Mouse (Mus musculus): ENCODE results near the gene Efcab8. TPM values are rescaled to one million over a fixed set of nuclear protein-coding genes. Genes with fewer than 3 reads are reported as not detected.
"Not testable (repeated sequence)": the region's sequence is repeated elsewhere in the genome, so short reads cannot be mapped to it uniquely, and the experiment has no call there.

Efcab8 gene
- polyA plus RNA-seq, 1 experiment from 2014 or later: not detected

DNA sequence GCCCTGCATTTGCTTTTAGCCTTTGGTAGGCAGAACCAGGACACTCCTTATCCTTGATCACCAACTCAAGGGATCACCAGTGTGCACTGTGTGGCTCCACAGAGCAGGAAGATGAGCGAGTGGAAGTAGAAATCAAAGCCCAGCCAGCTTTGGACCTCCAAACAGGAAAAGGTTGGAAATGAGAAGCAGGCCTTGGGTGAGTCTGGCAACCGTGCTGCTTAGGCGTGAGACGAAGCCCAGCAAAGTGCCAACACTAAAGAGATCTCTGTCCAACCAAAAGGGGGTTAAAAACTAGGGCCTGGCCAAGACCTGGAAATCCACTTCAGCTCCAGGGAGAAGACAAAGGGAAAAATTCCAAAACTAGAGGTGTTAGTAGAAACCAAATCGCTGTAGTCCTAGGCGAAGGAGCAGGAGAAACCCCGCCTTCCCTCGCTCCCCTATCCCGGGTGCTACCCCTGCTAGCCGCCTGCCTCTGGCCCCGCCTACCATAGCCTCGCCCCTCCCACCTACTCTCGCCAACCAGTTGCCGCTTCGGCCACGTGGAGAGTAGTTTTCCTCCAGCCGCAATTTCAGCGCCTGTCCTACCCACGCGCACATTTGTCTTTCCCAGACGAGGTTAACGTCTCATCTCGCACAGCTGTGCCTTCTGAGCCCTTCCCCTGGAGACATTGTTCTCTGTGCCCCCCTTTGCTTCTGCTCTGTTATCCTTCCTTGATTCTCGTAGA lies 931 bp upstream of the Efcab8 start:
- H3K9me3 ChIP-seq: no peaks in the 10 kb centered on the region

DNA sequence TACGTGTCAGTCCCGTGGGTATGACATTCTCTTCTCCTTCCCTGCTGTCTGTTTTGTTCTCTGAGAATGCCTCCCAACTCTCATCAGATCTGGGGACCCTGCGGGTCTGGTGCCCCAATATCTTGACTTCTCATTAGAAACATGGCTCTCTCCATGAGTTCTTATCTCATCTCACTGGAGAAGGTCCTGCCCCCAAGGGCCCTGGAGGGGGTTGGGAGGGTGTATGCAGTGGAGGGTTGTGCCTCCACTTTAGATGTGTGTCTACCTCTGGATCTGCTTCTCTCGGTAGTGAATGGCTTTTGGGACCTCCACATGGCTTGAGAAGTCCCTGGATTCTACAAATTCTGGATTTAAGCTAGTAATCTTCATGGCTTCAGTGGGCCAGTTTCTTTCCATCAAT lies 1.4 kb downstream of the Efcab8 start:
- Histone ChIP-seq H3K4me2 (no peak overlapping the region), H3K4me1 (peaks cover 11% of the 10 kb centered on the region), H3K36me3 (no peaks in the 10 kb centered on the region), H3K4me3 (no peak overlapping the region), H3K9me3 (no peaks in the 10 kb centered on the region), H3K9ac (no peak overlapping the region), H3K27me3 (no peaks in the 10 kb centered on the region), H3K27ac (no peak overlapping the region)
- ATAC-seq (ENCODE audit: insufficient number of reproducible peaks, insufficient read depth, low FRiP score, low TSS enrichment, low read depth): no peak
- WGBS: 90% methylated on average over 4 of the region's 4 CpGs

More for the DNA sequence above, 931 bp upstream of the Efcab8 start:
- Histone ChIP-seq H3K4me1 (peaks cover 11% of the 10 kb centered on the region), H3K4me2 (peak overlapping the region; percentile 75), H3K27me3 (no peaks in the 10 kb centered on the region), H3K27ac (peak overlapping the region; percentile 34; the same call in 1 of the 2 replicates), H3K36me3 (peaks cover 8% of the 10 kb centered on the region), H3K4me3 (peak overlapping the region; percentile 39), H3K9ac (peak overlapping the region; percentile 65)
- WGBS: 12% methylated on average over 24 of the region's 24 CpGs
- peak; percentile 83 for ATAC-seq (ENCODE audit: insufficient number of reproducible peaks, insufficient read depth, low FRiP score, low TSS enrichment, low read depth)

DNA sequence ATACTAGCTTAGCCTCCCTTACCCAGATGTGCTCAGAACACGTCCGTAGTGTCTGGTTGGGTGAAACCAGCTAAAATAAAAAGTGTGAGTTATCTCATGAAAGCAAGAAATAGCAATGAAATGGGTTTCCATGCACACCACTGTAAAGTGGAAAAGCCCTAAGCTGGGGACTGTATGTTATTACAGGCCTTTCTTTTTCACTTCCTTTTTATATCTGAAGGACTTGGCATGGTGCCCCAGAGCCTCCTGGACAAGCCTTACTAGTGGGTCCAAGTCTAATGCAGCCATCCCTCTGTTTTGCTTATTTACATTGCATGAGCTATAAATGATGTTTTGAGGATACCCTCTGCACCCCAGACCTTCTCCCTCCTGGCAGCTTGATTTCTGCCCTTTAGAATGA lies 4.9 kb downstream of the Efcab8 start:
- H3K9ac ChIP-seq: no peak overlapping the region
- no peak overlapping the region for H3K27ac ChIP-seq
- no peaks in the 10 kb centered on the region for H3K4me1 ChIP-seq
- no peaks in the 10 kb centered on the region for H3K9me3 ChIP-seq
- no peak for ATAC-seq (ENCODE audit: insufficient number of reproducible peaks, insufficient read depth, low FRiP score, low TSS enrichment, low read depth)
- no peaks in the 10 kb centered on the region for H3K36me3 ChIP-seq
- WGBS: 84% methylated on average over 2 of the region's 2 CpGs
- H3K27me3 ChIP-seq: no peaks in the 10 kb centered on the region
- H3K4me2 ChIP-seq: no peak overlapping the region
- no peak overlapping the region for H3K4me3 ChIP-seq

DNA sequence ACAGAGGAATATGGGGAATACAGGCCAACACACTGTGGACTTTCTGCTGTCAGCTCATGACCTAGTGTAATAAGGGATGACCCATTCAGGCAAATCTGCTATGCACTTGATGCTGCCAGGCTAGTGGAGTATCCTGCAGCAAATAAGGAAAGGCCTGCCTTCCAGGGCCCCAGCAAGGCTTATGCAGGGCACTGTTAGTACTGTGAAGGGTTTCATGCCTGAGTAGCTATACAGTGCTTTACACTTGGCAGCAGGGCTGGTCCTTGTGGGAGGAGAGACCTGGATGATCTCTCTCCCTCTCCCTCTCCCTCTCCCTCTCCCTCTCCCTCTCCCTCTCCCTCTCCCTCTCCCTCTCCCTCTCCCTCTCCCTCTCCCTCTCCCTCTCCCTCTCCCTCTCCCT lies 13.6 kb downstream of the Efcab8 start:
- H3K4me2 ChIP-seq: no peak overlapping the region
- H3K36me3 ChIP-seq: no peaks in the 10 kb centered on the region
- no peaks in the 10 kb centered on the region for H3K4me1 ChIP-seq
- H3K9ac ChIP-seq: no peak overlapping the region
- H3K27ac ChIP-seq: no peak overlapping the region
- ATAC-seq (ENCODE audit: insufficient number of reproducible peaks, insufficient read depth, low FRiP score, low TSS enrichment, low read depth): no peak
- no peaks in the 10 kb centered on the region for H3K27me3 ChIP-seq
- H3K4me3 ChIP-seq: no peak overlapping the region
- H3K9me3 ChIP-seq: no peaks in the 10 kb centered on the region

DNA sequence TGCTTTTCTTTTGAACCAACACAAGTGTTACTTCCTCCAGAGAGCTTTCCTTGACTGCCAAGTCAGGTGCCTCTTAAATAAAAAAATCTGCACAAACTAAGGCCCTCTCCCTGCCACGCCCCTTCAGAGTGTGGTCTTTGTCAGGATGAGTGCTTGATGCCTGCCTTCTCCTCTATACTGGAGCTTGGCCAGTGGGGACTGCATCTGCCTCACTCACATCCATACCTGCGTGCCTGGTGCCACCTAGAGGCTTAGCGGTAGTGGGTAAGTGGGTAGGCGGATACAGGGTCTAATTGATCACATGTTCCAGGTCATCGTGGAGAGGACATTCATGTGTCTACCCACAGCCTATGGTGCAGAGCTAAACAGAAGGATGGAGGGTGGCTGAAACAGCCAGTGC lies 15.4 kb downstream of the Efcab8 start:
- H3K4me2 ChIP-seq: no peak overlapping the region
- no peaks in the 10 kb centered on the region for H3K27me3 ChIP-seq
- H3K9ac ChIP-seq: no peak overlapping the region
- no peak for ATAC-seq (ENCODE audit: insufficient number of reproducible peaks, insufficient read depth, low FRiP score, low TSS enrichment, low read depth)
- no peaks in the 10 kb centered on the region for H3K36me3 ChIP-seq
- no peak overlapping the region for H3K4me3 ChIP-seq
- no peaks in the 10 kb centered on the region for H3K9me3 ChIP-seq
- H3K4me1 ChIP-seq: no peaks in the 10 kb centered on the region
- no peak overlapping the region for H3K27ac ChIP-seq
- 53% methylated on average over 5 of the region's 5 CpGs for WGBS

DNA sequence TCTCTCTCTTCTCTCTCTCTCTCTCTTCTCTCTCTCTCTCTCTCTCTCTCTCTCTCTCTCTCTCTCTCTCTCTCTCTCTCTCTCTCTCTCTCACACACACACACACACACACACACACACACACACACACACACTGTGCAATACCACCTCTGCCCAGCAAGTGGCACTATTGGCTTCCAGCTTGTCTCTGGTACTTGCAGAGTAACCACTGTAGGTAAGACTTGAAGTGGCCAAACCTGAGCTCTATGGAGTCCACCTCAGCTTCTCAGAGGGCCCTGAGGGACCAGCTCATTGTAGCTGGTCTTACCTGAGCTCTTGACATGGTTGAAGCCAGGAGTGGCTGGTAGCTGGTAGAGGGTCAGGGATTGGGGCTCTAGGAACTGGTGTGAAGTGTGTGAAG lies 27.7 kb downstream of the Efcab8 start:
- not testable (repeated sequence) for H3K4me2 ChIP-seq; ATAC-seq (ENCODE audit: insufficient number of reproducible peaks, insufficient read depth, low FRiP score, low TSS enrichment, low read depth); H3K4me1 ChIP-seq; H3K9ac ChIP-seq; H3K27me3 ChIP-seq; H3K4me3 ChIP-seq; H3K9me3 ChIP-seq; H3K27ac ChIP-seq; H3K36me3 ChIP-seq

DNA sequence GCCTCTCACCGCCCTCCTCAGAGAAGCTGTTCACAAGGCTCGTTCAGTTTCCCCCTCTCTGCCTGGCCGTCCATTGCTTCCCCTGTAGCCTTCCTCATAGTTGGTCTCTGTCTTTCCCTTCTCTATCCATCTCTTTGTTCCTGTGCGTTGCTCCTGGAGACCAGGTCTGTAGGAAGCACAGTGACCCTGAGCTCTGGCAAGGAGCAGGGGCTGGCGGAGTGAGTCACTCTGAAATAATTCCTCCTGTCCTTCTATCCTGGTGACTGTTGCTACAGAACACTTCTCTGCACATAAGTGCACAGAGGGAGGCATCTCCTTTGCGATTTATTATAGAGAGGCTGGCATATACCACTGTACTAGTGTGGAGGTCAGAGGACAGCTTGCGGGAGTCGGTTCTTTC lies 28.4 kb downstream of the Efcab8 start:
- H3K36me3 ChIP-seq: no peaks in the 10 kb centered on the region
- 77% methylated on average over 8 of the region's 8 CpGs for WGBS

DNA sequence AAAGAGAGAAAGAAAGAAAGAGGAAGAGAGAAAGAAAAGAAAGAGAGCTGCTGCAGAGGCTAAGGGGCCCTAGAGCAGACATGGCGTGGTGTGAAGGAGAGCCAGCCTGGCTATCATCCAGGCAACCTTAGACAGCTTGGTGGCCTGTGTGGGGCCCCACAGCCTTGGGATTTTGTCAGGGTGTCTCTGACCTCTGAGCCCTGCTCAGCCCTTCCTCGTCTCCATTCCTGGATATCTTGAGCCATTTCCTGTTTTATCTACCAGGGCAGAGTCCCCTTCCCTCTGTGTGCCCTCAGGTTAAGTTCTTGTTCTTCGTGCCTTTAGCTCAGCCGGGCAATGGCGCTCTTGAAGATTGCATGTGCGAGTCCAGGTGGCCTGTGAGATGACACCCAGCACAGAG lies 29.1 kb downstream of the Efcab8 start:
- Histone ChIP-seq H3K27ac (no peak overlapping the region), H3K9me3 (no peaks in the 10 kb centered on the region), H3K4me1 (no peaks in the 10 kb centered on the region), H3K9ac (no peak overlapping the region), H3K27me3 (no peaks in the 10 kb centered on the region), H3K4me2 (no peak overlapping the region), H3K36me3 (no peaks in the 10 kb centered on the region), H3K4me3 (no peak overlapping the region)
- WGBS: 66% methylated on average over 6 of the region's 6 CpGs
- no peak for ATAC-seq (ENCODE audit: insufficient number of reproducible peaks, insufficient read depth, low FRiP score, low TSS enrichment, low read depth)

More for the DNA sequence above, 28.4 kb downstream of the Efcab8 start:
- H3K4me1 ChIP-seq: no peaks in the 10 kb centered on the region
- H3K27ac ChIP-seq: no peak overlapping the region
- H3K9me3 ChIP-seq: no peaks in the 10 kb centered on the region
- no peak overlapping the region for H3K4me3 ChIP-seq
- H3K4me2 ChIP-seq: no peak overlapping the region
- no peak overlapping the region for H3K9ac ChIP-seq
- H3K27me3 ChIP-seq: no peaks in the 10 kb centered on the region
- no peak for ATAC-seq (ENCODE audit: insufficient number of reproducible peaks, insufficient read depth, low FRiP score, low TSS enrichment, low read depth)

DNA sequence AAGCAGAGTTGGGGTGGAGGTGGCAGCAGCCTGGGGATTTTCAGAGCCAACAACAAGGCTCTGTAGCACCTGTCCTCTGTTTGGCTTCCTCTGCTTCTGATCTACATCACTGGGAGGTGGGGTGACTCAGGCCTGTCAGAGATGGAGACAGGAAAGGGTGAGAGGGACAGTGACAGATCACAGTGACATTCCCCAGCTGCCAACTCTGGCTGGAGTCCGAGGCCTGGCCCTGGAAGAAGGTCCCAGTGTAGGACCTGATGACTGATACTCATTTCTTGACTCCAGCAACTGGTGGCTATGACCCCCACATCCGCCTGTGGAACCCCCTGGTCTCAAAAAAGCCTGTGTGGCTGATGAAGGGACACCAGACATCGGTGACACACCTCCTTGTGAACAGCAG lies 30.2 kb downstream of the Efcab8 start:
- Histone ChIP-seq H3K4me1 (no peaks in the 10 kb centered on the region), H3K4me2 (no peak overlapping the region), H3K9me3 (no peaks in the 10 kb centered on the region), H3K36me3 (no peaks in the 10 kb centered on the region), H3K9ac (no peak overlapping the region), H3K27me3 (no peaks in the 10 kb centered on the region), H3K4me3 (no peak overlapping the region), H3K27ac (no peak overlapping the region)
- WGBS: 73% methylated on average over 3 of the region's 3 CpGs
- ATAC-seq (ENCODE audit: insufficient number of reproducible peaks, insufficient read depth, low FRiP score, low TSS enrichment, low read depth): no peak

DNA sequence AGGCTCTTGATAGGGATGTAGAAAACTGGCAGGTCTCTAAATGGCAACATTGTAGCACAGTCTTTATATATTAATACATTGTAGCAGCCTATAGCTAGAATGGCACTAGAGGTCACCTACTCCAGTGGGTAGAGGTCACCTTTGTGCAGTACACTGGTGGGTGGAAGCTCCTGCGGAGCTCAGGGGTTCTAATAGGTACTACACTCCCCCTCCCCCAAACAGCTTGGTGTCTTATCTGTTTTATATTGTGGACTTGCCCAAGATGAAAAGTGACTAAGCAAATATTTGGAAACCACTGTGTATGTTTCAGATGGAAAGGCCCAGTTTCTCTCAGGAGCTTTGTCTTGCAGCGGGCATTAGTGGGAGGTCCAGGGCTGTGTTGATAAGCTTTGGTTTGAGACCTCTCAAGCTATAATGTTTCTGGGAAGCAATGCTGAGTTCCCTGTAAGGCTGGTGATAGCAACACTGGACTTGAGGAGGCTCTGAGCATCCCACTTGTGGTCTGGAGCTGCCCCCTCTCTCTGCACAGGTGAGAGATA lies 42.3 kb downstream of the Efcab8 start:
- Histone ChIP-seq H3K9ac (no peak overlapping the region), H3K4me3 (no peak overlapping the region), H3K27ac (no peak overlapping the region), H3K4me2 (no peak overlapping the region), H3K4me1 (peaks cover 7% of the 10 kb centered on the region; the same call in 1 of the 2 replicates), H3K36me3 (no peaks in the 10 kb centered on the region), H3K27me3 (no peaks in the 10 kb centered on the region), H3K9me3 (no peaks in the 10 kb centered on the region)
- ATAC-seq (ENCODE audit: insufficient number of reproducible peaks, insufficient read depth, low FRiP score, low TSS enrichment, low read depth): no peak
- 86% methylated on average over 2 of the region's 2 CpGs for WGBS

- Histone ChIP-seq H3K9ac (no peak overlapping the region), H3K9me3 (no peaks in the 10 kb centered on the region), H3K4me2 (no peak overlapping the region), H3K4me1 (peaks cover 7% of the 10 kb centered on the region; the same call in 1 of the 2 replicates), H3K27ac (no peak overlapping the region), H3K4me3 (no peak overlapping the region), H3K27me3 (no peaks in the 10 kb centered on the region), H3K36me3 (no peaks in the 10 kb centered on the region)
- 0 out of 2 replicates have a peak, but pooled peaks have one; percentile 32 for ATAC-seq (ENCODE audit: insufficient number of reproducible peaks, insufficient read depth, low FRiP score, low TSS enrichment, low read depth)
- WGBS: 62% methylated on average over 6 of the region's 6 CpGs
Measured at GRCm38 (mm10) chr2:153824593-153824992, 44.9 kb downstream of the Efcab8 start.

DNA sequence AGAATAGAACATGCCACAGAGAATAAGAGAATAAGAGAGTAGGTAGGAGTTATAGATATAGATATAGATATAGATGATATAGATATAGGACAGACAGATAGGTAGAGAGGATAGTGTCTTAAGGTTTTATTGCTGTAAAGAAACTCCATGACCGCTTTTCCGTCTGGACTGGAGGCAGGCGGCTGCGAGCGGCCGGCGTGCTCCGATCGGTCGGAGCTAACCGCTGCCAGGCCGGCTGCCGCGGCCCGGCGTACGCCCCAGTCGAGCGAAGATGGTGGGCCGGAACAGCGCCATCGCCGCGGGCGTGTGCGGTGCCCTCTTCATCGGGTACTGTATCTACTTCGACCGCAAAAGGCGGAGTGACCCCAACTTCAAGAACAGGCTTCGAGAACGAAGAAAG lies 46.2 kb downstream of the Efcab8 start:
- H3K27me3 ChIP-seq; H3K9me3 ChIP-seq; H3K9ac ChIP-seq; ATAC-seq (ENCODE audit: insufficient number of reproducible peaks, insufficient read depth, low FRiP score, low TSS enrichment, low read depth); H3K4me1 ChIP-seq; H3K4me3 ChIP-seq; H3K36me3 ChIP-seq; H3K27ac ChIP-seq; H3K4me2 ChIP-seq: not testable (repeated sequence)
- WGBS: 61% methylated on average over 32 of the region's 32 CpGs
